Mouse (Mus musculus) hindbrain, embryonic 13.5 days (tissue): ENCODE data around the gene Tatdn2. TPM values are rescaled to one million over a fixed set of nuclear protein-coding genes. Genes with fewer than 3 reads are reported as not detected.
A peak's percentile ranks its signal among the peaks of the same experiment; 100 is the strongest.
"Not testable (repeated sequence)": the region's sequence is repeated elsewhere in the genome, so short reads cannot be mapped to it uniquely, and the experiment has no call there.

Experiments
- ATAC-seq: fragments of 200-750 bp; cut with Nextera tagmentation; 2 replicates; pipeline ENCODE4 v1.8.0; 2017; ENCODE audit warnings: moderate TSS enrichment; ENCODE audit not compliant: low FRiP score
- H3K27ac ChIP-seq: fragments of 300-500 bp; sonication (generic); 2 replicates; pipeline ENCODE4 v1.5.1; 2015; ENCODE audit warnings: inconsistent platforms, mild to moderate bottlenecking, moderate library complexity
- H3K27me3 ChIP-seq: fragments of 300-500 bp; sonication (generic); 2 replicates; pipeline ENCODE4 v1.6.1; 2015; ENCODE audit warnings: mild to moderate bottlenecking, inconsistent platforms
- H3K36me3 ChIP-seq: fragments of 300-500 bp; sonication (generic); 2 replicates; pipeline ENCODE4 v1.6.1; 2015; ENCODE audit warnings: mild to moderate bottlenecking, inconsistent platforms
- H3K4me1 ChIP-seq: fragments of 300-500 bp; sonication (generic); replicated peaks from 2 replicates; pipeline ENCODE4 v1.6.1; 2015; ENCODE audit warnings: inconsistent platforms
- H3K4me2 ChIP-seq: fragments of 300-500 bp; sonication (generic); 2 replicates; pipeline ENCODE4 v1.6.1; 2015; ENCODE audit warnings: inconsistent platforms, mild to moderate bottlenecking, moderate library complexity
- H3K4me3 ChIP-seq: fragments of 300-500 bp; sonication (generic); 2 replicates; pipeline ENCODE4 v1.5.1; 2015; ENCODE audit warnings: mild to moderate bottlenecking, inconsistent platforms
- H3K9ac ChIP-seq: fragments of 300-500 bp; sonication (generic); 2 replicates; pipeline ENCODE4 v1.6.1; 2015; ENCODE audit warnings: mild to moderate bottlenecking, inconsistent platforms
- H3K9me3 ChIP-seq: fragments of 300-500 bp; sonication (generic); 2 replicates; pipeline ENCODE4 v1.6.1; 2016; ENCODE audit warnings: inconsistent platforms
- WGBS: fragments of 180-500 bp; shearing (Covaris S2); methylation state at CpG from one replicate; pipeline ENCODE4 v1.1.7; 2015; 5-methylcytosine and 5-hydroxymethylcytosine counted together
- polyA plus RNA-seq: library from polyadenylated mRNA; unstranded; fragments of >200 nt; fragmentation: Nextera tagmentation; extraction: Ambion mirVana; gene quantifications from 2 replicates; pipeline ENCODE4 v1.2.1, GENCODE M21; 2015

Tatdn2 gene
- polyA plus RNA-seq, 1 experiment from 2014 or later: 0.83 TPM

- H3K27me3 ChIP-seq: no peaks in the 10 kb centered on the region
- 74% methylated on average over 14 of the region's 14 CpGs for WGBS
- ATAC-seq: no peak
- H3K27ac ChIP-seq: no peak overlapping the region
- H3K4me1 ChIP-seq: 0 out of 2 replicates have a peak, but pooled peaks cover 3% of the 10 kb centered on the region
- H3K36me3 ChIP-seq: no peaks in the 10 kb centered on the region
- H3K4me3 ChIP-seq: no peak overlapping the region
- H3K4me2 ChIP-seq: no peak overlapping the region
- H3K9me3 ChIP-seq: no peaks in the 10 kb centered on the region
- no peak overlapping the region for H3K9ac ChIP-seq
Observed at GRCm38 (mm10) chr6:113660492-113661352, 36.1 kb upstream of the Tatdn2 start.

- no peak overlapping the region for H3K9ac ChIP-seq
- H3K4me1 ChIP-seq: 0 out of 2 replicates have a peak, but pooled peaks cover 3% of the 10 kb centered on the region
- no peaks in the 10 kb centered on the region for H3K9me3 ChIP-seq
- H3K27ac ChIP-seq: no peak overlapping the region
- WGBS: 63% methylated on average over 12 of the region's 12 CpGs
- no peak for ATAC-seq
- no peaks in the 10 kb centered on the region for H3K27me3 ChIP-seq
- no peaks in the 10 kb centered on the region for H3K36me3 ChIP-seq
- H3K4me2 ChIP-seq: no peak overlapping the region
- H3K4me3 ChIP-seq: no peak overlapping the region
Observed at GRCm38 (mm10) chr6:113661353-113662241, 35.3 kb upstream of the Tatdn2 start.

GRCm38 (mm10) chr6:113662964-113663700 is 33.7 kb upstream of the Tatdn2 start:
- Histone ChIP-seq H3K36me3 (no peaks in the 10 kb centered on the region), H3K9ac (no peak overlapping the region), H3K27ac (no peak overlapping the region), H3K4me3 (no peak overlapping the region), H3K4me1 (0 out of 2 replicates have a peak, but pooled peaks cover 3% of the 10 kb centered on the region), H3K4me2 (no peak overlapping the region), H3K27me3 (no peaks in the 10 kb centered on the region), H3K9me3 (no peaks in the 10 kb centered on the region)
- no peak for ATAC-seq
- WGBS: 93% methylated on average over 8 of the region's 8 CpGs

GRCm38 (mm10) chr6:113664305-113664704 is 32.5 kb upstream of the Tatdn2 start:
- Histone ChIP-seq H3K4me3 (no peak overlapping the region), H3K4me2 (no peak overlapping the region), H3K36me3 (no peaks in the 10 kb centered on the region), H3K9me3 (no peaks in the 10 kb centered on the region), H3K4me1 (peaks cover 6% of the 10 kb centered on the region; the same call in 1 of the 2 replicates), H3K27ac (no peak overlapping the region), H3K27me3 (no peaks in the 10 kb centered on the region), H3K9ac (no peak overlapping the region)
- WGBS: 91% methylated on average over 7 of the region's 7 CpGs
- no peak for ATAC-seq

GRCm38 (mm10) chr6:113667611-113668122 is 29.2 kb upstream of the Tatdn2 start:
- Histone ChIP-seq H3K4me3 (no peak overlapping the region), H3K27me3 (no peaks in the 10 kb centered on the region), H3K4me2 (no peak overlapping the region), H3K36me3 (no peaks in the 10 kb centered on the region), H3K27ac (no peak overlapping the region), H3K4me1 (peaks cover 3% of the 10 kb centered on the region; the same call in 1 of the 2 replicates), H3K9ac (no peak overlapping the region), H3K9me3 (no peaks in the 10 kb centered on the region)
- WGBS: 75% methylated on average over 8 of the region's 8 CpGs
- no peak for ATAC-seq

GRCm38 (mm10) chr6:113668287-113669154 is 28.3 kb upstream of the Tatdn2 start:
- WGBS: 45% methylated on average over 15 of the region's 15 CpGs
- peak overlapping the region; percentile 40; the same call in 1 of the 2 replicates for H3K27ac ChIP-seq
- no peaks in the 10 kb centered on the region for H3K27me3 ChIP-seq
- H3K4me2 ChIP-seq: no peak overlapping the region
- ATAC-seq: no peak
- no peak overlapping the region for H3K9ac ChIP-seq
- H3K4me1 ChIP-seq: peaks cover 3% of the 10 kb centered on the region; the same call in 1 of the 2 replicates
- H3K9me3 ChIP-seq: no peaks in the 10 kb centered on the region
- no peaks in the 10 kb centered on the region for H3K36me3 ChIP-seq
- H3K4me3 ChIP-seq: no peak overlapping the region

GRCm38 (mm10) chr6:113669821-113670220 is 27.0 kb upstream of the Tatdn2 start:
- no peaks in the 10 kb centered on the region for H3K36me3 ChIP-seq
- H3K27ac ChIP-seq: no peak overlapping the region
- H3K9me3 ChIP-seq: no peaks in the 10 kb centered on the region
- H3K27me3 ChIP-seq: no peaks in the 10 kb centered on the region
- WGBS: 68% methylated on average over 7 of the region's 7 CpGs
- ATAC-seq: no peak
- peaks cover 3% of the 10 kb centered on the region; the same call in 1 of the 2 replicates for H3K4me1 ChIP-seq
- no peak overlapping the region for H3K4me3 ChIP-seq
- H3K4me2 ChIP-seq: no peak overlapping the region
- H3K9ac ChIP-seq: no peak overlapping the region

GRCm38 (mm10) chr6:113672029-113672428 is 24.8 kb upstream of the Tatdn2 start:
- not testable (repeated sequence) for H3K9me3 ChIP-seq, ATAC-seq, H3K4me3 ChIP-seq, H3K9ac ChIP-seq, H3K4me2 ChIP-seq, H3K27ac ChIP-seq, H3K27me3 ChIP-seq, H3K4me1 ChIP-seq, H3K36me3 ChIP-seq
- WGBS: 90% methylated on average over 1 of the region's 1 CpGs

GRCm38 (mm10) chr6:113672989-113673388 is 23.9 kb upstream of the Tatdn2 start:
- H3K9ac ChIP-seq: no peak overlapping the region
- WGBS: 87% methylated on average over 6 of the region's 6 CpGs
- peaks cover 3% of the 10 kb centered on the region; the same call in 1 of the 2 replicates for H3K4me1 ChIP-seq
- no peaks in the 10 kb centered on the region for H3K27me3 ChIP-seq
- H3K4me3 ChIP-seq: no peak overlapping the region
- no peak overlapping the region for H3K27ac ChIP-seq
- H3K9me3 ChIP-seq: no peaks in the 10 kb centered on the region
- no peaks in the 10 kb centered on the region for H3K36me3 ChIP-seq
- no peak overlapping the region for H3K4me2 ChIP-seq
- no peak for ATAC-seq

- Histone ChIP-seq H3K27me3 (no peaks in the 10 kb centered on the region), H3K9me3 (no peaks in the 10 kb centered on the region), H3K36me3 (no peaks in the 10 kb centered on the region), H3K27ac (no peak overlapping the region), H3K4me2 (no peak overlapping the region), H3K9ac (no peak overlapping the region), H3K4me3 (no peak overlapping the region), H3K4me1 (no peaks in the 10 kb centered on the region)
- ATAC-seq: no peak
- WGBS: 91% methylated on average over 4 of the region's 4 CpGs
Observed at GRCm38 (mm10) chr6:113675234-113675633, 21.6 kb upstream of the Tatdn2 start.

- 94% methylated on average over 9 of the region's 9 CpGs for WGBS
- no peaks in the 10 kb centered on the region for H3K9me3 ChIP-seq
- no peak overlapping the region for H3K9ac ChIP-seq
- H3K4me3 ChIP-seq: no peak overlapping the region
- no peaks in the 10 kb centered on the region for H3K27me3 ChIP-seq
- no peak overlapping the region for H3K27ac ChIP-seq
- no peaks in the 10 kb centered on the region for H3K4me1 ChIP-seq
- no peak for ATAC-seq
- no peak overlapping the region for H3K4me2 ChIP-seq
- no peaks in the 10 kb centered on the region for H3K36me3 ChIP-seq
Observed at GRCm38 (mm10) chr6:113675991-113676390, 20.9 kb upstream of the Tatdn2 start.
